Mouse (Mus musculus) retina, postnatal 1 day (tissue): ENCODE data around the gene Dnm3.

Source experiments
- DNase-seq: peaks from one replicate; pipeline ENCODE4 v3.0.0-alpha.2; 2012

Gene Dnm3

DNA sequence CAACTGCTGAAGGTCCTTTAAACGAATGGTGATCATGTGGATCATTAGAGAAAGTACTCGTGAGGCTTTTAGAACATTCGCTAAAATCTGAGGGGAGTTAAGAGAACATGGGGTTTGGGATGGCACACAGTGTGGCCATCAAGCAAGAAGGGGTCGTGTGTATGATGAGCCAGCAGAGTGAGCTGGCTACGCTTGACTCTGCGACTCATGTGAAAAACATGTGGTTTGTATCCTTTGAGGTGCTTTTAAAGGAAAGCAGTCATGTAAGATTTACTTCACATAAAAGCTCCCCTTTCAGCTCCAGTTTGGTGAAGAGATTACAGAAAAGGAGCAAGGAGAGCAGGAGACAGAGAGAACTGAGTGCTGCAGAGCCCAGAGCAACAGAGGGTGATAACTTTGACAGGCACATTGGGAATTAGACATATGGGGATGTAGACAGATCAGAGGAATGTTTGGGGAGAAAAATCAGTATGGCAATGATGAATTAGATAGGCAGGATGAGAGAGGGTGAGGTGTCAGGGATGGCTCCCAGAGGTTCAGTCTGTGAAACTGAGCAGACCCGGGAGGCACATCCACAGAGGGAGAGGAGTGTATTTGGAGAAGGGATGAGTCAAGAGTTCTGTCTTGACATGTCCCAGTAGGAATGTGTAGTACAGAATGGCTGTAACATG is 234.7 kb downstream of the Dnm3 start:
- no peak for DNase-seq

DNA sequence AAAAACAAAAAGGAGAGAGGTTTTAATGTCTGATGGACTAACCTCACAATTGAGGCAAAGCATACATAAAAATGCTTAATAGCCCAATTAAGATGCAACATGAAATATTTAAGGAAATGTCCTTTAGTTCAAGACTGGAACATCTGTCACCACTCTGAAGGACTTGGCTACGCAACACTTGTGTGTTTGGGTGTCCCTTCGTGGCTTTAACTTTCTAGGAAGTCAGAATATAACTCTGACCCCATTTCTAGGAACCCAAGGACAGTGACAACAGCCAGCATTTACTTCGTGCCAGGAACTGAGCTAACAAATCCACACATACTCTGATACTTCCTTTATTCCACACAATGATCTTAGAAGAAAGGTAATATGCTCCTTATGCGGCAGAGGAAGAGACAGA is 237.1 kb downstream of the Dnm3 start:
- no peak for DNase-seq

DNA sequence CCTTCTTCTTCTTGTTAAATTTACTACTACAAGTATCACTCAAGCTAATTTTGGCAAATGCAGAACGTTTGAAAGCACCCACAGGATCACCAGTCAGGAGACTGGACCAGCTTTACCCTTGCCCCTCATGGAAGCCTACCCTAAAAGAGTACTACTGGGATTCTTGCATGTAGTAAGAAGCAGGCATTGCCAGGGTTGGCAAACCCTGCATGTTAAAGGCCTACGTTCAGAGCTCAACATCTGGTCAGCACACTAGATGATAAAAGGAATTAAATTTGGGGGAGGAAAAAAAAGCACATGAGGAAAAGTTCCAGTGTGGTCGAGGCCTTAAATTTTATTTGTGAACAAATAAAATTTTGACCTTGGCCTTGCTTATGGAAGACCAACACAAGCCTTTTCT is 239.2 kb downstream of the Dnm3 start:
- no peak for DNase-seq

DNA sequence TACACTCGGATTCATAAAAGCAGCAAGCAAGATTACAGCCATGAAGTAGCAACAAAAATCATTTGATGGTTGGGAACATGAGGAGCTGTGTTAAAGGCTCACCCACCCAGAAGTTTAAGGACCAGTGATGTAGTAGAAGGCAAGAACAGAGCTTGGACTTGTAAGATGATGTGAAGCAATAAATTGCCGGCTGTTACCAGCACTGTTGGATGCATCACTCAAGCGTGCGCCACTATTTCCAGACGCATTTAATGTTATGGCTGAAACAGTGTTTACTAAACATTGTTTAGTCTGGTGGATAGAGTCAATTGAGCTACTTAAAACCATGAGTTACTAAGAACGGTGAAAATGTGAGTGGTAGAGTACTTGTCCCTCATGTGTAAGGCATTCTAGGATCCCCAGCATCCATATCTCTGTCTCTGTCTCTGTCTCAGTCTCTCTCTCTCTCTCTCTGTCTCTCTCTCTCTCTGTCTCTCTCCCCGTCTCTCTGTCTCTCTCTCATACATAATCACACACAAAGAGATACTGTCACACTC is 241.1 kb downstream of the Dnm3 start:
- no peak for DNase-seq

DNA sequence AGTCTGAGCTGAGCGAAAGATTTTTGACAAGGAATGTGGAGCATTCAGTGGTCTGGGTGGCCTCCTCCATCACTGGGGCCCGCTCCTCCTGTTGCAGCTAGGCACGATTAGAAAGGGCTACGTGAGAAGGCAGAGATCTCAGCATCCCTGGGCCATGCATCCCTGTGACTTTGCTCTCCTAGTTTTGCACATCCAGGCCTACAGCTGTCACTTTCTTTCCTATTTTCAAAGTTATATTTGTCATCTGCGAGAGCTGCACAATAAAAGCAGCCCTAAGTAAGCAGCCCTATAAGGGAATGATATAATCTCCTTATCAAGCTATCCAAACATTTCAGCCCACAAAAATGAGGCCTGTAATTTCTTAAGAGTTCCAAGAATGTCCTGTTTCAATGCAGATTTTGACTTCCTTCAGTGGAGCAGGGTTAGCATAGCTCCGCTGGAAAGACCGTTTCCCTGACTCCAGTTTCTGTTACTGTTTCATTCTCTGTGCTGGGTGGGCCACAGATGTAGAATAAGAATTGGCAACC is 252.2 kb downstream of the Dnm3 start:
- no peak for DNase-seq

DNA sequence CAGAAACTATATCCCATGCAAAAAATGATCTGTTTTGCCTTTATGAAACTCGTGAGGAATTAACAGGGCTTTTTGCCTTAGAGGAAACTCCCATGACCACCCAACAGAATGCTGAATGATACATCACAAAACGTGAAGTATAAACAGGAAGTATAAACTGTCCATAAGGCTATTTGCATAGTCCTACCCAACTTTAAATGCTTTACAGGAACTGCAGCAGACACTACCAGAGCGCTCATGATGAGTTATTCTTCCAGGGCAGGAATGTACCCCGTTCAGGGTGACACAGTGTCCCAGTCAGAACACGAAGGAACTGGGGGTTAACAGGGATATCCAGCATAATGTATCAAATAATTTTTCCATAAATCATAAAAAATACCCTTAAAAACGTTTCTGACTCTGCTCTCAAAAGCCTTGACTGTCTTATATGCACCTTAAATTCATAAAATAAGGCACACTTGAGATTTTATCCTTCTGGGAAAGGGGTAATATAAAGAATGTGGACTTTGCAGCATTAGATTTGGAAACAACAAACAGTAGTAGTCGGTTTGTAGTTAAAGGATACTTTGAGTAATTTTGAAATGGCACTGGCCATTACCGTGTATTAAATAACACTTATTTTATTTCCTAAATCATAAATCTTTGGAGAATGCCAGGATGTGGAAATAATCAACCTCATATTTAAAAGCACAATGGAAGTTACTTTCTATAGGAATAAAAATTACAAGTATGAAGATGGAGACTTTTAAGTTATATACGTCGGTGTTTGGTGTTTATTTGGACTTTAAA is 252.8 kb downstream of the Dnm3 start:
- DNase-seq: no peak

DNA sequence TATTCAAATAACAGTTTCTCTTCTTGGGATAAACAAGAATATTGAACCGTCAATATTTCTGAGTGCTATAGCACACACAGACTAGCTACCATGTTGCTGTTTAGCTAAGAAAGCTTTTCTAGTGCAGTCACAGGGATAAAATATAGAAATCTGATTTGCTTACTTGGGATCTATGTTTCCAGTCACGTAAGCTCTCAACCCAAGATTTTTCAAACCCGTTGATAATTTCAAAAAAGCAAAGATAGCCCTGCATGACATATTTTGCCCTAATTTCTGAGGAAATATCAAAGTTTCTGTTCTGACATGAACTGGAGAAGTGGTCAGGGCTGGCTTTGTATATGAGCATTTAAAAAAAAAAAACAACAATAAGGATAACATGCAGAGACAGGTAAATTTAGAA is 253.8 kb downstream of the Dnm3 start:
- no peak for DNase-seq

DNA sequence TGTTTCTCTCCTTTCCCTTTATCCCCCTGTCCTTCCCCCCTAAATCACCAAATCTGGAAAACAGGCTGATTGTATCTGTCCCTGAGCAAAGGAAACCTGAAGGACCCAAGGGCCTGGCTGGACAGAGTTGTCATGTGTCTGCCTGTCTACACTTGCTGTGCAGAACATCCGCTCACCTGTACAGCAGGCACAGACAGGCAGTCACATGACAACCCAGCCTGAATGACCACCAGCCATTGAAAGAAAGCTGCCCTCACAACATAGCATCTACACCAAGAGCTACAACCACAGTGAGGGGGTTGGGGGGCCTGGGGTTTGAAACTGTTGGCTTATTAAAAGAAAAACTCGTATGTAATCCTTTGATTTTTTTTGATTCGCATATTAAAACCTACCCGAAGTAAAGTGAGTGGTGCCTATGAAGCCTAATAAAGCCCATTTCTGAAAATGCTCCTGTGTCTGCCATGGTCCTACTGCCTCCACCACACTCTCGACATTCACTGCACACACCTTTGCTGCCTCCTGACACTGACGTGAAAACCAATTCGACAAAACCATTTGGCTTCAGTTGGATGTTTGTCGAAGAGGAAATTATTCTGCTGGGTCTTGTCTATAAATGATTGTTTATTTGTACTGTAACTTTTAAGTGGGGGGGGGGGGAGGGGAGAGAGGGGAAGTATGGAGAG is 254.4 kb downstream of the Dnm3 start:
- no peak for DNase-seq

DNA sequence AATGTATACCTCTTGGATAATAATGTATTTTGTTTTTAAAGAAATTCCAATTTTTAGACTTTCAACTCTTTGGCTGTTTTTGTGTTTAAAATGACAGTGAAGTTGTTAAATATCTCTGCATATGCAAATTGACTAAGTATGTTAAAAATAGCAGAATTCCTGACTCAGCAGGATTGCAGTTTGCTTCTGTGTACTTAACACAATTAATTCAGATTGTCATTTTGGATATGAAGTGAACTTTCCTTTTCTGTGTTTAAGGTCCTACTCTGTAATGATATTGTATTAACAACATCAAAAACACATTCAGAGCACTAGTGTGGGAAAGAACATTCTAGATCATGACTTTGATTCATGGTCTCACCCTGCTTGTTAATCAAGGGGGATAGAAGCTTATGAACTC is 255.5 kb downstream of the Dnm3 start:
- no peak for DNase-seq

DNA sequence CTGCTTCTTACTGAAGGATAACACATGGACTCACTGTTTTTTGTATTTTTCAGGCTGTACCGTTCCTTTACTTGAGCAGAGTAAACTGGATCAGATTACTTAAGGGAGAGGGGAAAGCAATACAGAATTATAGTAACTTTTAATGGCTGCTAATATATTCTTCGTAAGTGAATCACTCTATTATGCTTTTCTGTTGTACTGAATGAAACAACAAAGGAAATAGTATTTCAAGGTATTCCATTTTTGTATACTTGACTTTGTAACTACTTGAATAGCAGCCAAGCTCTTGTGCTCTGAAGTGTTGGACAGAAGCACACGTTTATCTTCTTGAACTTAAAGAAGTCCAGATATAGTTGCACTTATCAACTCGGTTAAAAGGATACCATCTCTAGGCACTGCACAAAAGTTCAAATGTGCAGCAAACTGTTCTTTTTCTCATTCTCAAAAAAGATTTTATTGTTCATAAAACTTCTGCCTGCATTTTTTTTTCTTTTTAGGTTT is 256.0 kb downstream of the Dnm3 start:
- no peak for DNase-seq

DNA sequence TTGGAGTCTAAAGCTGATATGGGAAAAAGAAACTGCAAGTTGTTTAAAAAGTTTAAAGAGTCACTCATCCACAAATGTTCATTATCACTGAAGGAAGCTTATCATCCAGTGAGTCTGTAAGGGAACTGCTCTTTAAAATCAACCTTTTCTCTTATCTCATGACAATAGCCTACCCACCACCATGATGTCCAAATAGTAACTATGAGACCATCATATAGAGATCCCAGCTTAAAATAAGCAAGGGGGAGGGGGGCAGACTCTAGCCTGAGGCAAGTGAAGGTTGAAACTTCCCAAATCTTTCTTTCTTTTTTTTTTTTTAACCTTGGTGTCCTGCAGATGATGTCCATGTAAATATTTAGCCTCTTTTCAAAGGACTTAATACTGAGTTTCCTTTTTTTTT is 256.9 kb downstream of the Dnm3 start:
- DNase-seq: no peak

DNA sequence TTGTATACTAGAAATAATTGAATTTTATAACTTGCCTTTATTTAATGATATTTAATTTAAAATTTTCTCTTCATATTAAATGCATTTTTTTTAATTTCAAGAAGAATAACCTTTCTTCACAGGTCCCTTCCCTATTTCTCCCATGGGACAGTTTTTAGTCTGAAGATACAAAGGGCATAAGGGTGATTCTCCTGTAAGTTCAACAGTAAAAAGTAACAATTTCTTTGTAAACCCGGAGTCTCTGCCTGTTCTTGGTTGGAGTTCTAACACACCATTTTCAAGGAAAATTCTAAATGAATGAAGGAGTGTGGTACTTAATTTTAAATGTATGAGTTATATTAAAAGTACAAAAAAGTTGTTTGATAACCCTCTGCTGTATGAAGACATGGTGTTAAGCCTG is 258.1 kb downstream of the Dnm3 start:
- DNase-seq: no peak

DNA sequence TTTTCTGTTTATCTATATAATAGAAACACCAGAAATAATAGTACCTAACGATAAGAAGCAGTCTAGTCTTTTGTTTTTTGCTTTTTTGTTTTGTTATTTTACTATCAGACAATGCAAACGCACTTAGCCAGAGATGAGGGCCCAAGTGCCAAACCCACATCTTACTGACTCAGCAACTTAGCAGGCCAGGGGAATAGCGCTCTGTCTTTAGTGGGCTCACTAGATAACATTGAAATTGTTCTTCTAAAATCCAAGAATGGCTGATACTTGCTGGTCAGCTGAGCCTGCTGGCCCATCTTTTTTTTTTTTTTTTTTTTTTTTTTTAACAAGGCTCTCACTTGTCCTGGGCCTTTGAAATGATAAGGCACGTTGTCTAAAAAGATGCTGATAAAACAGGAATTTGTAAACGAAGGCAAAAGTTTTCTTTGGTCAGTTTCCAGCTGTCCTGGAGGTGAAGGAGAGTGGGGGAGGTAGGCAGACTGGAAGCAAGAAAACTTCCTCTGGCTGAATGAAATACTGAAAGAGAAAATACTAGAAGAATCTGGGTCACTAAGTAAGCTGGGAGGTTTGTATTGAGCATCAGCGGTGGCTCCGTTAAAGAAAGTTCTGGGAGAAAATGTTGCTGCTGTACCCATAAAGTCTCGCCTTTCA is 259.2 kb downstream of the Dnm3 start:
- DNase-seq: no peak

DNA sequence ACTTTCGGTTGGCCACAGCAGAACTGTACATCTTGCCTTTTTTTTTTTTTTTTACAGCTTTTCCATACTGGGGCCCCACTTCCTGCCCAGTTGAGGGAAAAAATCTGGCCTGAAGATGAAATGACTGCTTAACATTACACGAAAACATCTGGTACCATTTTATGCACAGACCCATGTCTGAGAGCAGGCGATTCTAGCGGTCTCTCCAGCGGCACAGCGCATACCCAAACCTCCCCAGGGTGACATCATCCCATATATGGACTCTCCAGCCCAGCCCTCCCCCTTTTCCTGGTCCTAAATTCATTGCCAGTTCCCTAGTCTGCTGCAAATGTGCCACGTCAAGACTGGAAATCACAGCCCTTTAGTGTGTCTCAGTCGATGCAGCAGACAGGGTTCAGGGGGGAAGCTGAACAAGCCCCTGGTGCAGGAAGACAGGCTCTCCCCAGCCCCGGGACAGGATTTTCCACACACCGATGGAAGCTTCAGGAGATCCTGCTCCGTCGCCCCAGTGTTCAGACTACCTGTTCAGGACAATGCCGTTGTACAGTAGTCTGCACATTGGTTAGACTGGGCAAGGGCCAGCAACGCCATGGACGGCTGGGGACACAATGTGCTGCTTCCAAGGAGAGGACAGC is 260.4 kb downstream of the Dnm3 start:
- DNase-seq: no peak

DNA sequence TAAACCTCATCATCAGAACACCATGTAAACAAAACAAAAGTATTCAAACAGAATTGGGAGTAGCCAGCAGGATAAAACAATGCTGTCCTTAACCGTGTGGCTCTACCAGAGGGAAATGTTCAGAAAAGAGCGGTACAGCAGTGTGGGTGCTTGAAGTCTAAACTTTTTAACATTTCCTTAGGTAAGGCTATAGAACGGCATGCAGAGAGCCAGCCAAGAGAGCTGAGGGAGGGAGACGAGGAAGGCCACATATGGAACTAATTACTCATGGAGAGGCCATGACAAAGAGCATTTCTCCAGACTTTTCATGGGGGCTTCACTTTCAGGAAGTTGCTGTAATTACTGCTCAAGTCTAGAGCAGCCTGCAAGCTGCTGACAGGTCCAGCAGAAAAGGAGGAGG is 261.2 kb downstream of the Dnm3 start:
- no peak for DNase-seq

DNA sequence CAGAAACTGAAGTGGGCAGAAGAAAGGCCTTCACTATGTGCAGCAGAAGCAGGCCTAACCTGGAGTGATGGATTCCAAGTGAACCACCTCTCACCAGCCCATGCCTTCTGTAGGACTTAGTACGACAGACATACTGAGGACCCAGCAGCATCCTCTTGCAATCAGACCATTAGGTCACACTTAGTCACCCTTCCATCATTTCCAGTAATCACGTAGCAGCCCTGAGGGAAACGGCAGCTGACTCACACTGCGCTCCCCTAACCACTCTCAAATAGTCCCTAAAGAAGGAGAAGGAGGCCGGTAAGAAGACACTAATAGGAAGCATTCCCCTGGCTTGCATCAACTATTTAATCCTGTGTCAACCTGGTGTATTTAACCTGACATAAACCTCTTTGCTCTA is 262.1 kb downstream of the Dnm3 start:
- no peak for DNase-seq

DNA sequence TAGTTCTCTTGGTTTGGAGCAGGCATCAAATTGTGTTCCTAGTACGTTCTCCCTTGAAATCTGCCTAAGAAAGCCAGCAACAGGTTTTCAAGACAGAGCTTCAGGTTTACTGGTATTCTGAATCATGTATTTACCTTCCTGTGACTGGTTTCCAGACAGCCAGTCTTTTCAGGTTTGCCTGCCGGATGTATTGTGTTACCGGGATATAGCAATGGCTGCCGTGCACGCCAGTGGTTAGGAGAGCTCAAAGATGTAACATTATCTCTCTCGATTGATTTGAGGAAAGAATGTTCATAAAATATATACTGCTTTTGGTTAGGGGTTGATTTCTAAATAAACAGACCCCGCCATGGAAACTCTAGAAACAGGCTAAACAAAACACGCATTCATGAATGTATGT is 264.8 kb downstream of the Dnm3 start:
- no peak for DNase-seq

DNA sequence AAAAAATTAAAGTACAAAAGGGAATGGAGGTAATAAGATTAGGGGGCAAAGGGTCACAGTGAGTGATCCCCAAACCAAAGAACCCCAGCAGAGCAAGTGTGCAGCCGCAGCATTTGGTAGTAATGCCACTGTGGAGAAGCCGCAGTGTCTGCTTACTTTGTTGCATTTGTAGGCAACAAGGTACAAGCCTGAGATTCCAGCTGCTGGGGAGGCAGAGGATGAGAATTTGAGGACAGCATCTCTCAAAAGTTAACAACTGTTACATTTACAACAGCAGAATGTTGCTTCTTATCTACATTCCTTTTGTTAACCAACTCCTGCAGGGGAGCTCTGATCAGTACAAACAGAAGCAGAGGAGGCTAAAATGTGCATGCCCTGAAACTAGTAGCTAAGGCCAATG is 267.3 kb downstream of the Dnm3 start:
- no peak for DNase-seq

DNA sequence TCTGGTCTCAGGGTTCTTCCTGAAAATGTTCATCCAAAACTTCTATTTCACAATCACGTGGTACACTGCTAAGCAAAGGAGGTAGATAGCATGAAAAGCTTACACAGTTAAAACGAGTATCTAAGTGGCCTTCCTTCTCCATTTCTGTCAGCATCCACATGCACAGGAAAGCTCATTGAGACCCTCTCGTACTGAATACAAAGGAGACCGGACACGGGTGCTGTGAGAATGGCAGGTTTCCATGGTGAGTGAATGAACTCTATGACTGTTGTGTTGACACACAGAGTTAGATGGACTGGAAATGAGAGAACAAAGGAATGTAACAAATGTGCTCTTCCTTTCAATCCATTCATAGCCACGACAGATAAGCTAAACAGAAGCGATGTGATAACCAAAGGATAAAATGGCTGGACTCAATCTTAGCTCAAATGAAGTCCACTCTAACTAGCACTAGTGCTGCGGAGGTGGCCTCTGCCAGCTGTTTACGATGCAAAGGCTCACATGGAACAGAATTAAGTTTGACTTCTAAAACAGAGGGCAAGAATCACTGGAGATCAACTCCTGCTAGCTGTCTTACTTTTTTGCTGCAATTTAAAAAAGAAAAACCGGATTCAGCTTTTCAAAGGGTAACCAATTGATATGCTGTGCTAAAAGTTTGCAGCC is 268.2 kb downstream of the Dnm3 start:
- DNase-seq: peak; percentile 80

DNA sequence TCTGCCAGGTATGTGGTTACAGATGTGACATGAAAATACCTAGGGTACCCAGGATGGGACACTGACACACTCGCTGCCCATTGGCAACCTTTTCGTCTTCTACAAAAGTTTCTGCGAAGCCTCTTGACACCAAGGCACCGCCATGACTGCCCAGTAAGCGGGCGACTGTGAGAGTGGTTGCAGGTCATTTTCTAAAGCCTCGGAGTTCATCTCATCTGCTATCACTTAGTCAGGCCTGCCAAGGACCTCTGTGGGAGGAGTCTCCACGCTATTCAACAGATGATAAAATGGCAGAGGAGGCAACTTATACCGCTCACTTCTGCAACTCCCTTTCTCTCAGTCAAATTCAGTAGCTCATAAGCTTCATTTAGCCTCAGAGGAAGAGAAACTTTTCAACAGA is 268.8 kb downstream of the Dnm3 start:
- no peak for DNase-seq

DNA sequence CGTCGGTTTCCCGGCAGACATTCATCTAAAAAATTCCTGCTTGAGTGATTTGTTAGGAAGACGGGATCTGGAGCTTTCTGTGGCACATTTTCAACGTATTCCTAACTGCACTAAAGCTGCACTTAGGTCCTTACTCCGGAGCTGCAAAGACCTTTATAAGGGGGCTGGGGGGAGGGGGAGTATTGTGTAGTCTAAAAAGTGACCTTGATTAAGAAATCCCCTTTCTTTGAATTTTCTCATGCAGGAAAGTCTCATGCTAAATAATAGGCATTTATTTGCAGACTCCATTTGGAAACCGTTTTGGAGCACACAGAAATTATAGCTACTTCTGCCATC is 270.2 kb downstream of the Dnm3 start:
- no peak for DNase-seq
